Comparison of ENCODE assay signal across 27 mouse cellular contexts in genomic region chr16:25335058-25335703, GRCm38 (mm10). TPM values are rescaled to one million over a fixed set of nuclear protein-coding genes. Genes with fewer than 3 reads are reported as not detected.
DNase-seq lines count a peak whose midpoint lies in the region; ATAC-seq lines count a peak whose summit lies in the region.
"Had no signal": no experiment of that assay in that cellular context is flagged by ENCODE, and none has a peak within 500 bp of the region (broad histone marks: within the 10 kb centered on the region; RNA-seq: fewer than 3 reads in every experiment).

No protein-coding gene starts in this region.

- 0 out of 2 replicates have a peak, but pooled peaks cover 3% of the 10 kb centered on the region for H3K4me1 ChIP-seq in kidney, embryonic 16.5 days (ENCODE audit: insufficient read depth, low read length)
- peaks cover 5% of the 10 kb centered on the region; the same call in 1 of the 2 replicates for H3K4me1 ChIP-seq in neural tube, embryonic 13.5 days (replicated peaks)
- H3K4me1 ChIP-seq in intestine, embryonic 16.5 days (ENCODE audit: control insufficient read depth, insufficient read depth, low read length): no peaks in the 10 kb centered on the region
- H3K4me1 ChIP-seq: limb, embryonic 15.5 days; stomach, embryonic 15.5 days had no signal

- no peak for DNase-seq in kidney, postnatal 14 days
- DNase-seq in embryo, embryonic 10 days (ENCODE audit: low spot score): peak; percentile 57
- peak; percentile 61 for DNase-seq in forelimb bud, embryonic 11.5 days (ENCODE audit: low read depth, low spot score)
- DNase-seq in gastrocnemius, adult 8-10 months (ENCODE audit: low spot score in 2 of 2): no peak
- DNase-seq: adrenal gland, postnatal 36 days; cerebellum, adult 9-10 months; gastrocnemius, adult 2 months; heart, adult 11 months; kidney, postnatal 25 days; layer of hippocampus, adult 9-11 months; right cerebral cortex, postnatal 14 days; thymus, postnatal 14 days had no signal

- no peaks in the 10 kb centered on the region for H3K27me3 ChIP-seq in kidney, embryonic 16.5 days (ENCODE audit: insufficient read depth, low read length)
- peaks cover 11% of the 10 kb centered on the region for H3K27me3 ChIP-seq in neural tube, embryonic 13.5 days
- H3K27me3 ChIP-seq in intestine, embryonic 16.5 days (replicated peaks; ENCODE audit: control insufficient read depth, insufficient read depth, low read length): no peaks in the 10 kb centered on the region
- H3K27me3 ChIP-seq: limb, embryonic 15.5 days; stomach, embryonic 15.5 days had no signal

- no peaks in the 10 kb centered on the region for H3K36me3 ChIP-seq in kidney, embryonic 16.5 days (ENCODE audit: insufficient read depth, low read length)
- no peaks in the 10 kb centered on the region for H3K36me3 ChIP-seq in neural tube, embryonic 13.5 days
- no peaks in the 10 kb centered on the region for H3K36me3 ChIP-seq in intestine, embryonic 16.5 days (ENCODE audit: control insufficient read depth, insufficient read depth, low read length)
- H3K36me3 ChIP-seq: limb, embryonic 15.5 days; stomach, embryonic 15.5 days had no signal

- no peak overlapping the region for H3K27ac ChIP-seq in kidney, embryonic 16.5 days (ENCODE audit: low read length)
- no peak overlapping the region for H3K27ac ChIP-seq in neural tube, embryonic 13.5 days (replicated peaks)
- no peak overlapping the region for H3K27ac ChIP-seq in intestine, embryonic 16.5 days (ENCODE audit: low read length)
- H3K27ac ChIP-seq: gastrocnemius, adult 2 months; limb, embryonic 15.5 days; stomach, embryonic 15.5 days had no signal

- H3K9me3 ChIP-seq in kidney, embryonic 16.5 days (ENCODE audit: low read length): no peaks in the 10 kb centered on the region
- no peaks in the 10 kb centered on the region for H3K9me3 ChIP-seq in neural tube, embryonic 13.5 days
- H3K9me3 ChIP-seq in intestine, embryonic 16.5 days (ENCODE audit: control insufficient read depth, low read length): no peaks in the 10 kb centered on the region
- H3K9me3 ChIP-seq: limb, embryonic 15.5 days; stomach, embryonic 15.5 days had no signal

- H3K4me2 ChIP-seq in kidney, embryonic 16.5 days (replicated peaks; ENCODE audit: low read depth, low read length): no peak overlapping the region
- no peak overlapping the region for H3K4me2 ChIP-seq in neural tube, embryonic 13.5 days
- no peak overlapping the region for H3K4me2 ChIP-seq in intestine, embryonic 16.5 days (ENCODE audit: low read depth, low read length)
- H3K4me2 ChIP-seq: limb, embryonic 15.5 days; midbrain, embryonic 11.5 days; stomach, embryonic 15.5 days had no signal

- 29% methylated on average over 4 of the region's 4 CpGs for WGBS in kidney, embryonic 16.5 days
- 21% methylated on average over 4 of the region's 4 CpGs for WGBS in neural tube, embryonic 13.5 days
- 59% methylated on average over 4 of the region's 4 CpGs for WGBS in intestine, embryonic 16.5 days

- H3K9ac ChIP-seq in kidney, embryonic 16.5 days (replicated peaks; ENCODE audit: low read length): no peak overlapping the region
- H3K9ac ChIP-seq in neural tube, embryonic 13.5 days: no peak overlapping the region
- no peak overlapping the region for H3K9ac ChIP-seq in intestine, embryonic 16.5 days (ENCODE audit: low read depth, low read length)
- H3K9ac ChIP-seq: limb, embryonic 15.5 days; stomach, embryonic 15.5 days had no signal

- no peak overlapping the region for H3K4me3 ChIP-seq in kidney, embryonic 16.5 days (ENCODE audit: low read length)
- H3K4me3 ChIP-seq in neural tube, embryonic 13.5 days: no peak overlapping the region
- no peak overlapping the region for H3K4me3 ChIP-seq in intestine, embryonic 16.5 days (ENCODE audit: low read length)
- H3K4me3 ChIP-seq: erythroblast, embryonic 14.5 days; gastrocnemius, adult 2 months; limb, embryonic 15.5 days; stomach, embryonic 15.5 days had no signal

- peak; percentile 76 for ATAC-seq in kidney, embryonic 16.5 days (ENCODE audit: low FRiP score, low TSS enrichment)
- peak; percentile 76 for ATAC-seq in neural tube, embryonic 13.5 days (ENCODE audit: low read depth)
- ATAC-seq in frontal cortex, adult (ENCODE audit: low TSS enrichment): no peak
- ATAC-seq in intestine, embryonic 16.5 days: no peak
- ATAC-seq: activated CD4-positive, CD25-positive, alpha-beta regulatory T cell, adult 4 months; forebrain, embryonic 14.5 days; Patski had no signal

RNA-seq across cellular contexts. Expression of gene Tprg, which starts 48.6 kb away (rescaled TPM):
- not detected in 2 replicates for polyA plus RNA-seq in kidney, embryonic 16.5 days (2015; fragmentation: Nextera tagmentation; extraction: Ambion mirVana)
- not detected in 2 replicates for polyA plus RNA-seq in neural tube, embryonic 13.5 days (2015; fragmentation: Nextera tagmentation; extraction: Ambion mirVana)
- total RNA-seq in gastrocnemius, adult 8-10 months (2022): not detected
- 0.21 TPM in 1 of 2 replicates, not detected in the other for polyA plus RNA-seq in intestine, embryonic 16.5 days (2015; fragmentation: Nextera tagmentation; extraction: Ambion mirVana)
- total RNA-seq: adrenal gland, postnatal 36 days; gastrocnemius, adult 2 months; left cerebral cortex, postnatal 10 days had no signal
- polyA plus RNA-seq: activated CD4-positive, CD25-positive, alpha-beta regulatory T cell, adult 4 months; cortical plate, adult 2 months; erythroblast, embryonic 14.5 days; forebrain, embryonic 14.5 days; liver, embryonic 16.5 days; midbrain, embryonic 11.5 days; spleen, adult 2 months had no signal

Comparison
In these comparisons a context has a peak if more than half of its experiments do, and no peak if none do; other contexts are left out.
1. ATAC-seq: peak in kidney, embryonic 16.5 days (single experiment) and neural tube, embryonic 13.5 days (single experiment); none in frontal cortex, adult (single experiment) and intestine, embryonic 16.5 days (single experiment).
2. DNase-seq: peak in embryo, embryonic 10 days (single experiment) and forelimb bud, embryonic 11.5 days (single experiment); none in kidney, postnatal 14 days (single experiment) and gastrocnemius, adult 8-10 months (0 of 2).